Mouse (Mus musculus) heart, postnatal 0 days (tissue): ENCODE data around the gene Top2b.

ENCODE experiments used
- CTCF ChIP-seq: IDR thresholded peaks from 2 replicates; pipeline ENCODE4 v1.5.1; 2016; ENCODE audit warnings: antibody characterized with exemption, control low read depth, low read depth
- EP300 ChIP-seq: IDR thresholded peaks from 2 replicates; pipeline ENCODE4 v1.6.1; 2016; ENCODE audit warnings: antibody characterized with exemption, low read depth

DNA sequence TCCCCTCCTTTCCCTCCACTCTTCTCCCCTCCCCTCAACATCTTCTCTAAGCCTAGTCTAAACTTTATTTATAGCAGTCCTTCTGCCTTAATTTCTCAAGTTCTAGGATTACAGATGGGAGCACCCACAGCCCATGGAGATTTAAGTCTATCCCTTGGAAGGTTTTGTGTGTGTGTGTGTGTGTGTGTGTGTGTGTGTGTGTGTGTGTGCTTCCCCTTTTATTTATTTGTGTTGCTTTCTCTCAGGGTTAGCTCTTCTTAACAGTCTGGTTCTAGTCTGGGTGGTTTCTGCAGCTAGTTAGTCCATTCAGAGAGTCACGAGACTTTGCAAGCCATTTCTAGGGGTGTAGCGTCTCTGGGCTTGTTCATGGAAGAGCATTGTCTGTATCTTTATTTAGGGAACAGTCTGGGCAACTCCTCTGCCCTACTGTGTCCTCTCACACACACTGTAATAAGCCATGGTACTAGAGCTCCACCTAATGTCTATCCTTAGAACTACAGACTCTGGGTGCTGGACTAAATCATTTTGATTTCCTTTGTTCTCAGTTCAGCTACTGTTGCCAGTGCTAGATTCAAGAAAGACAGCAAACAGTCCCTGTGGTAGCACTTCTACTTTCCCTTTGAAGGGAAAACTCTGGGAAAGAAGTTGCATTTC lies 15.1 kb downstream of the Top2b start:
- TF ChIP-seq EP300, result no peak
- TF ChIP-seq CTCF, result peak; percentile 94
